Mouse (Mus musculus) left cerebral cortex, postnatal 36 days (tissue): ENCODE results near the gene Samd1. TPM values are rescaled to one million over a fixed set of nuclear protein-coding genes. Genes with fewer than 3 reads are reported as not detected.

Source experiments
- DNase-seq, 2 experiments: peaks; one replicate each; pipeline ENCODE4 v3.0.0; 2021 to 2022; ENCODE audit warnings: low spot score in 2 of 2, mixed read lengths in 1 of 2
- intact Hi-C: fragments of 180-260 bp; cut with DNase I; formaldehyde crosslinking; loops from one replicate; pipeline ENCODE4 v1.15.1; 2025
- total RNA-seq, 2 experiments: library from RNA; stranded (reverse); gene quantifications; 2 replicates each; pipeline ENCODE4 v1.2.3; 2021

Gene Samd1
- 10 to 100 TPM; 41.5 to 46.6 TPM for total RNA-seq

DNA sequence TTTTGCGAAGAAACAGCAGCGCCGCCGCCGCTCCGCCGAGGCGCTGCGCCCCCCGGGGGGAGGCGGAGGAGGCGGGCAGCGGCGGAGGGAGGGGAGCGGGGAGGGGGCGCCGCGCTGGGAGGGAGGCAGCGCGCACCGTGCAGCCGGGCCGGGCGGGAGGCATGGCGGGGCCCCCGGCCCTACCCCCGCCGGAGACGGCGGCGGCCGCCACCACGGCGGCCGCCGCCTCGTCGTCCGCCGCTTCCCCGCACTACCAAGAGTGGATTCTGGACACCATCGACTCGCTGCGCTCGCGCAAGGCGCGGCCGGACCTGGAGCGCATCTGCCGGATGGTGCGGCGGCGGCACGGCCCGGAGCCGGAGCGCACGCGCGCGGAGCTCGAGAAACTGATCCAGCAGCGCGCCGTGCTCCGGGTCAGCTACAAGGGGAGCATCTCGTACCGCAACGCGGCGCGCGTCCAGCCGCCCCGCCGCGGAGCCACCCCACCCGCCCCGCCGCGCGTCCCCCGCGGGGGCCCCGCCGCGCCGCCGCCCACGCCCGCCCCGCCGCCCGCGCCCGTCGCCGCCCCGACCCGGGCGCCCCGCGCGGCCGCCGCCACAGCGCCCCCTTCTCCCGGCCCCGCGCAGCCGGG is at the start of gene Samd1:
Gene Samd1 (plus strand): TSS at position 162 of the 631 bp plus-strand sequence.
- DNase-seq, result peak; percentile 62 to 68
- intact Hi-C loops, result loop anchor here (5.0 kb wide), 1 partner anchor 95 kb away; the partner anchor contains the start of gene Adgrl1

DNA sequence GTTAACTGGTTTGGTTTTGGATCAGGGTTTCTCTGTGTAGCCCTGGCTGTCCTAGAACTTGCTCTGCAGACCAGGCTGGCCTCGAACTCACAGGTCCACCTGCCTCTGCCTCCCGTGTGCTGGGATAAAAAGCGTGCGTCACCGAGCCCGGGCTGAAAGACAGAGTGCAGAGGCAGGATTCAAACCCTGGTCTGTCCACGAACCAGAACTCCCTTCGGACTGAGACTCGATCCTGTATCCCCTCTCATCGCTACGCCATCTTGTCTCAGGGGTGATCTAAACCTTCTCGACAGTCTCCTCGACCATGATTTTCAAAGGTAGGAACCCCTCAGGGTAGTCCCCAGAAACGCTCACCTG is 42.7 kb upstream of the Samd1 start:
- DNase-seq, result no peak
- intact Hi-C loops, result loop anchor here (1.0 to 10.0 kb wide), 4 partner anchors 18 to 230 kb away; partner anchors contain the start of gene Prkaca

DNA sequence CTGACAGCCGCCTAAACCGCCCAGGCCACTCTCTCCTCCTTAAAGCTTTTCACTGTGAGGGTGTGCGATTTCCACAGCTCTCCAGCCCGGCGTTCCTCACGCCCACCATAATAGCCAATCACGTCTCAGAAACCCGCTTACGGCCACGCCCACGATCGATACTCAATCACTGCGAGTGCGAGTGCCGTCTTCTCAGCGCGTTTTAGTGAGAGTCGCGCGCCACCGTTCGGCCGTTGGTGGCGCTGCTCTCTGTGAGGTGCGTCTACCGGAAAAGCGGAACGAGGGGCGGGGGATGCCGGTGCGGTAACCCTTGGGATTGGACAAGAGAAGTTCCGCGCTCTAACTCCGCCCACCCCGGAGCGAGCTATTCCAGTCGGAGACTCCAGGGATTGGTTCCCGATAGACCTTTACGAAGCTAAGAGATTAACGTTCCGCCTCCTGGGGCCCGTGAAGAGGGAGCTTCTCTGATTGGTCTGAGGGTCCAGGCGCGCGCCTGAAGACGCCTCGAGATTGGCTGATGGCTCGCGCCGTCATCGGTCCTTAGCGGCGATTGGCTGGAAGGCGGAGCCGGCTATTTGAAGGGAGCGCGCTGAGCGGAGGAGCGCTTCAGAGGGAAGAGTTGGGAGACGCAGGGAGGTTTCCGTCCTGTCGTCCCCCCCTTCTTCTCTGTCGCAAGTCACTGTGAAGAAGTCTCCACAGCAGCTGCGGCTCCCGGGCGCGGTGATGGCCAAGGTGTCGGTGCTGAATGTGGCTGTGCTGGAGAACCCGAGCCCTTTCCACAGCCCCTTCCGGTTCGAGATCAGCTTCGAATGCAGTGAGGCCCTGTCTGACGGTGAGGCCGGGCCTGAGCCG is 42.1 kb upstream of the Samd1 start, which contains the start of the genes Gm10644 and Asf1b:
Gene Gm10644 (minus strand): TSS at position 100 of the 852 bp plus-strand sequence.
Gene Asf1b (plus strand): TSS at position 402 of the 852 bp plus-strand sequence.
- peak; percentile 97 for DNase-seq
- intact Hi-C loops, result loop anchor here (1.0 to 10.0 kb wide), 4 partner anchors 17 to 231 kb away; partner anchors contain the start of gene Prkaca

DNA sequence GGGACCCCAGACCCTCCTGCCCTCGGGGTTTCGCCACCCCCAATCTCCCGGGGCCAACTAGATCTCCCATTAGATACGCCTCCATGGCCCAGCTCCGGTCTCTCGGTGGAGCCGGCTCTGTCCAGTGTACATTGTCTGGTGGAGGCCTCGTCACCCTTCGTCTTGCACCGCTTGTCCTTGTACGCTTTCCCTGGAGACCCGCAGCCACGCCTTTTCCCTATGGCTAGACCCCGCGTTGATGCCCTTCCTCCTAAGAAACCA is 41.6 kb upstream of the Samd1 start:
- no peak for DNase-seq
- intact Hi-C loops, result loop anchor here (1.0 to 10.0 kb wide), 4 partner anchors 16 to 231 kb away; partner anchors contain the start of gene Prkaca

DNA sequence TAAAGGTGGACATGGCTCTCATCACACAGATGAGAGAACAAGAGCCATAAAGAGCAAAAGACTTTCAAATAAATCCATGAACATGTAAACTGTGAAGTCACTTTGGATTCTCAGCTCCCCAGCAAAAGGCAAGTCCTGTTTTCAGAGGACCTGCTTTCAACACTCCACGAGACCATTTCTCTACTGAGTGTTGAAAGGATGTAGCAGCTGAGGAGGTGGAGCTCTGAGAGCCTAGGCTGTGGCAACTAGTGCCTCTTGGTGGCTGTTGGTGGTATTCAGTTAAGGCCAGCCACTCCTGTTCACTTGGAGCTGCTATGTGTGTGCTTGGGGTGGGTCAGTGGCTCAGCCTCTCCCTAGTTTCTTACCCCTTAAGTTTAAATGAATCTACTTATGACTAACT is 40.7 kb upstream of the Samd1 start:
- intact Hi-C loops, result loop anchor here (10.0 kb wide), 1 partner anchor 232 kb away; no protein-coding TSS in a partner anchor
- no peak for DNase-seq

DNA sequence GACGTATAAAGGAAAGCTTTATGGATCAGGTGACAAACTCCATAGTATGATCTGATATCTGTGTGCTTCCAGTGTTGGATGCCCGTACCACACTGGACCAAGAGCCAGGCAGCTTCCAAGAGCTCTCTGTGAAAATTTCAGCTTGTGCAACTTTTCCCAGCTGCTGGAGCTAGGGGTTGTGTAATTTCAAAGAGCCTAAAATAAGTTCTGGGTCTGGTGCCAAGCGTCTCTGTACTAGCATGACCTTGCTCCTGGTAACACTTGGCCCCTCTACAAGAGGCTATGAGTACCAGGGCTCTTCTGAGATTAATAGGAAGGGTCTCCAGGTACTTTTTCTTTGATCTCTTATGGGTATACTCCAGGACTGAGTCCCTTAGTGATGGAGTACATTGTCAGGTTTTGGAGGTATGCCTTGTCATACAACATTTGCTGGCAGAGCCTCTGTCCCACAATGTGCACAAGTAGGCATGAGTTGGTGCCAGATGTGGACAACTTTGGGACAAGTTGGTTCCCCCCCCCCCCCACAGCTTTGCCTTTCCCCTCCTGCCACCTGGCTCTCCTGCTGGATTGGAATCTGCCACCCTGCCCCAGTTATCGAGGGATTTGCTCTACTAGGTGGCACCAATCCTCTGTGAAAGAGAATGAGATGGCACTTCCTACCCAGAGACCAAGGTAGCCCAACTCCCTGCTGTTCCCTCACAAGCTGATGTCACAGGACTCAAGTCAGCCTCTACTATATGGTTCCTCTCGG is 33.3 kb upstream of the Samd1 start:
- DNase-seq, result no peak
- intact Hi-C loops, result no loop called here

DNA sequence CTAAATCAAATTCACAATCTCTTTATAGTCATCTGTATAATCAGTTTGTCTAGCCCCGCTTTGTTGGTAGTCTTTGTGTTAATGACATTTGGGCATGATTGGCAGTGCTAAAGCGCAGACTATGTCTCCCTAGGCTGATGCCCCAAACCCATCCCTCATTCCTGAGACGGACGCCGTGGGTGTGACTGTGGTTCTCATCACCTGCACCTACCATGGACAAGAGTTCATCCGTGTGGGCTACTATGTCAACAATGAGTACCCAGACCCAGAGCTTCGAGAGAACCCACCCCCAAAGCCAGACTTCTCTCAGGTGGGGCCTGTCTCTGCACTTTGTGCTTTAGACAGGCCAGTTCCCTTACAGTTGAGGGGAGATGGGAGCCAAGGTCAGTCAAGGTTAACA is 29.8 kb upstream of the Samd1 start:
- DNase-seq, result no peak
- intact Hi-C loops, result no loop called here

DNA sequence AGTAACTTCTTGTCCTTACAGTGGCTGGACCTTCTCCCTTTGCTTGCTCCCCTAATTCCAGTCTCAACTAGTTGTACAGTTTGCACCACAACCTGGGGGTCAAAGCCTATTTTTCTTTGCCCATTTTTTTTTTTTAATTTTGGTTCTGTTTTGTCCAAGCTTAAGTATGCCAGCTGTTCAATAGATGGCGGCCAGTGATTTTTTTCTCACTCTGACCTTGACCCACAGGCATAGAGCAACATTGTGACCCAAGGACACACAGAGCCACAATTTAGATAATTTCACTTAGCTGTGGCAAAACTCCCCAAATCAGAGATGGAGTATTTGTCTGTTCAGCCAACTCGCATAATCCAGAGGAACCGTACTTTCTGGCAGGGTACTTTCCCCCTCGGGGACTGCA is 26.4 kb upstream of the Samd1 start:
- no peak for DNase-seq
- intact Hi-C loops, result no loop called here

DNA sequence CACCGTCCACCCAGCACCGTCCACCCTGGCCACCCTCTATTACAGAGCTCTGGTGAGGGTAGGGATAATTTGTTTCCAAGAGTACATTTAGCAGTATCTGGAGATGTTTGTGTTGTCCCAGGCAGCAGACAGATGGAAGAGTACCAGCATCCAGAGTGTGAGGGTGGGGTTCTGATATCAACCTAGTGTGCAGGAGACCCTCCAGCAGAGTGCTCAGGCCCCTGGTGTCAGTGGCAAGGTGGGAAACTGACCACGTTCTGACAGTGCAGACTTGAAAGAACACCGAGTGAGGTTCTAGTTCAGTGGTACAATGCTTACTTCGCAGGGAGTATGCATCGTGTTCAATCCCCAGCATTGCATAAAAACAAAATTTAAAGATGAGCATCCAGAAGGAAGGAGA is 25.8 kb upstream of the Samd1 start:
- no peak for DNase-seq
- intact Hi-C loops, result loop anchor here (1.0 to 2.0 kb wide), 2 partner anchors 16 to 21 kb away; partner anchors contain the start of genes Asf1b and Gm10644

DNA sequence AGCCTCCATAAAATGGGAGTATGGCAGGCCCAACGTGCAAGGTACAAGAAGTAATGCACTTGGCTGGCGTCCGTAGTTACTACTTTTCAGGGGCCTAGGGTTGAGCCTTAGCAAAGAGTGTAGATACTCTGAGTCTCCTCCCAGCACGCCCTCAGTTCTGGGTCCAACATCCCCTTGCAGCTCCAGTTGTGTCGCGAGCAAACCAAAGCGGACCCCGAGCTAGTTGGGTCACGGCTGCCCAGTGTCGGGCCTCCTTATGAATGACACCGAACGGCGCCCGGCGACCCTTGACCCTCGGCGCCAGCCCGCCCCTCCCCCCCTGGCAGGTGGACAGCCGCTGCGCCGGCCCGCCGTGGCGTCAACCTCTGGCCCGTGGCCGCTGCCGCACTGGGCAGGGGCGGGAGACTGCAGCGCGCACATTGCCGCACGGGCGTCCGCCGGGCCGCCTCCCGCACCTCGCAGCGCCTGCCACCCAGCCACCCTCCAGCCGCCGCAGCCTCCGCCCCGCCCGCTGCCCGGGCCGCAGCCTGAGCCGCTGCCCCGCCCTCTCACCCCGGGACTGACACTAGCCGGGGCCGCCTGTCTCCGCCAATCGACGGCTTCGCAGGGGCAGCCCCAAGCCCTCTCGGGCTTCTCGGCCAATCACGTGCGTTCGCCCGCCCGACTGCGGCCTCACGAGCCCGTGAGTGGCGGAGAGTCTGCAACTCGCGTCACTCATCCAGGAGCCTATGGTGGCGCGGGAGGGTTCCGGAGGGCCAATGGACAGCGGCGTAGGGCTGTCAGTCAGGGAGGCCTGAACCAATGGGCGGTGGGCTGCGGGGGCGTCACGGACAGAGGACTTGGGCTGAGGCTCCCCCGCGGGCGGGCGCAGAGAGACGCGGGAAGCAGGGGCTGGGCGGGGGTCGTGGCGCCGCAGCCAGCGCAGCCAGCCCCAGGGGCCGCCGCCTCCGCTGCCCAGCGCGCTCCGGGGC is 25.0 kb upstream of the Samd1 start, which contains the start of gene Prkaca:
Gene Prkaca (plus strand): TSS at position 844 of the 971 bp plus-strand sequence.
- DNase-seq, result peak; percentile 99 to 100
- intact Hi-C loops, result loop anchor here (1.0 to 2.0 kb wide), 2 partner anchors 17 to 20 kb away; partner anchors contain the start of genes Asf1b and Gm10644

DNA sequence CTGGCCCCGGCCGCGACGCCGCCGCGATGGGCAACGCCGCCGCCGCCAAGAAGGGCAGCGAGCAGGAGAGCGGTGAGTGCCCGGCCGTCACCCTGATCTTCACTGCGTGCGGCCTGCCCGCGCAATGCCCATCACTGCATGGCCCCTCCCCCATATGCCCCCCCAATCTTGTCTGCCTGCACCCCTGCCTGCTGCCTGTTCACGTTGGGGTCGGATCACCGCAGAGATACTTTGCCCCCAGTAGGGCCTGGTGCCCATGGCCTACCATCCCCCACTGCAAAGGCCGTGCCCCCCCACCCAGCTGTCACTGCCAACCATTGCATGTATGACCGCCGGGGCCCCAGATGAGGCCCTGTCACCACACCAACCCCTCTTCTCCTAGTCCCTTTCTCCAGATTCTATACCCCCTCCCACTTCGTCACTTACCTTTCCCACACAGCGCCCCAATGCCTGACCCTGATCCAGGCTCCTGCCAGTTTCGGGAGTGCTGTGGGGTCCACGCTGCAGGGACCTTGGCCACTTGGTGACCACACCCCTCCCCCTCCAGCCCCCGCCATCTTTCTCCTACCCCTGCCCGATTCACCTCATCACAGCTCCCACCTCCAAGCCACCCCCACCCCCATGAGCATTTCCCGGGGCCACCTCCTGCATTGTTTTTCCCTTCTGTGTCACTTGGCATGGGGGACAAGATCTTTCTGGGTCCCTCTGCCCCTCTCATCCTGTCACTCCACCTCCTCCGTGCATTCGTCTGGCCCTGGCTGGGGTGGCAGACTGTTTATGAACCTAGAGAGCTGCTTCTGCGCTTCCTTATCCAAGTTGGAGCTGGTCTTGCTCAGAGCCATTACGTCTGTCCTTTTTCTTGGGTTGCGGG is 24.1 kb upstream of the Samd1 start:
- no peak for DNase-seq
- intact Hi-C loops, result loop anchor here (2.0 kb wide), 1 partner anchor 19 kb away; no protein-coding TSS in a partner anchor

DNA sequence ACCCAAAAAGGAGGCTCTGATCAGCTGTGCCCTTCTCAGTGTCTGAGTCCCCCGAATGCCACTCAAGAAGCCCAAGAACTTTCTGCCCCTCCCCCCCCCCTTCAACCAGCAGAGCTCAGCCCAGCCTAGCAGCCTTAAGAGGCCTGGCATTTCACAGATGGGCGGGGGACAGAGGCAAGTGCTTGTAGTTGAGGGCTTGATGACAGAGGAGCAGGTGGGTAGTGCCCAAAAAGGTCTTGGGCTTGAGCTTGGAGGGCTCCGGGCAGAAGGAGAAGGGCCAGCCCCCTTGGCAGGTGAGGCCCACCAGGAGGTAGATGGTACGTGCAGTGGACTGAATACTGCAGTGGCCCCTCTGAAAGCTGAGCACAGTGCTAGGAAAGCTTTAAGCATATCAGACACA is 23.0 kb upstream of the Samd1 start:
- DNase-seq, result no peak
- intact Hi-C loops, result no loop called here

DNA sequence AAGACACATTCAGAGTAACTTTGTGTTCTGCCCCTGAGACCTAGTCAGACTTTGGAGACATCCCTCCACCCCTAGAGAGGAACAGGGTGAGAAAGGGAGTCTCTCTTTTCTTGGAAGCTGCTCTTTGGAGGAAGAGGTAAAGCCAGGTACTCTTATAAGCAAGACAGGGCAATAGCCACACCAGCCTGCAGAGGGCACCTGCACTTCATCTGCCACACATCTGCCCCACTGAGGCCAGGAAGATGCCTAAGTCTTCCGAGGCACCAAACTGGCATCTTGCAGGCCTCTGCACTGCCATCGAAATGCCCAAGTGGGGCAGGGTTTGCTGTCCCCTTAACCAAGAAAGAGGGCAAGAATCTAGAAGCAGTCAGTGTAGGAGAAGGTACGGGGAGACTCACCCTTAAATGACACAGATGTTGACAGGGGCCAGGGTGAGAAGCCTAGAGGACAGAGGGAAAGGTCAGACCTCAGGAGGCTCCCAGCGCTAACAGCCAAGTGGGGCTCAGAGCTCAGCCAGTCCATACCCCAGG is 21.3 kb upstream of the Samd1 start:
- intact Hi-C loops, result no loop called here
- no peak for DNase-seq

DNA sequence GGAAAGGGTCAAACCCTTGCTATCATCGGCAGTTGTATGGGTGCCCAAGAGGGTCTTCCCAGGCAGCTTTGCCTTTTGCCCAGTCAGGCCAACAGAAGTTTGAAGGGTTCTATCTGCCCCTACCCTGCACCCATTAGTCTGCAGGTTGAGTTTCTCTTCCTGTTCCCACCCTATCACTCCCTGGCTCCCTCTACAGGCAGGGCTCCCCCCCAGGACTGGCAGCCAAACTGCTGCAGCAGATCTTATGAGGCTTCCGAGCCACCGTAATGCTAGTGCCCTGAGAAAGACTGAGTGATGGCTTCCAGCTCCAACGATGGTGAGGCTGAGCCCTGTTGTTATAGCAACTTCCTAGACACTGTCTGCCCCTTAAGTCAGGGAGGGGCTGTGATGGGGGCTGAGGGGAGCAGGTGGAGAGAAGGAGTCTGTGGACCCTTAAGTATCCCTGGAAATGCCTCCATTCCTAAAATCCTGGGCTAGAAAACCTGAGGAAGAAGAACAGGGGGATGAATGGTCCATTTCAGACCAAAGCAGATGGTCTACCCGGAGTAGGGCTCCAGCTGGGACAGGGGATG is 20.6 kb upstream of the Samd1 start:
- intact Hi-C loops, result no loop called here
- DNase-seq, result no peak

DNA sequence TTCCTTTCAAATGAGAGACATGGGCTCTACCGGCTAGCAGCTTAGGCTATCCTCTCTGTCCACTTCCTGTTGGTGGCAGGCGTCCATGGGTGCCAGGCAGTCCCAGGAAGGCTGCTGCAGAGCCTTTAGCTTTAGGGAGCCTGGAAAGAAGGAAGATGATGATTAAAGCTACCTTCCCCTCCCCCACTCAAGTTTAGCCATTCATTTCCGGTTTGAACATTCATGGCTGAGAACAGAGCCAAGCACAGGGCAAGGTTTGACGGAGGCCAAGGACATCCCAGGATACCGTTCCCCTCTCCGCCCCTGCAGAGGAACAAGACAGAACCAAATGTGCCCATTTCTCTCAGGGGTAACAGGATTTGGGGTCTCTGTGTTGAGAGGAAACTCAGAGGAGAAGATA is 19.8 kb upstream of the Samd1 start:
- intact Hi-C loops, result no loop called here
- no peak for DNase-seq

DNA sequence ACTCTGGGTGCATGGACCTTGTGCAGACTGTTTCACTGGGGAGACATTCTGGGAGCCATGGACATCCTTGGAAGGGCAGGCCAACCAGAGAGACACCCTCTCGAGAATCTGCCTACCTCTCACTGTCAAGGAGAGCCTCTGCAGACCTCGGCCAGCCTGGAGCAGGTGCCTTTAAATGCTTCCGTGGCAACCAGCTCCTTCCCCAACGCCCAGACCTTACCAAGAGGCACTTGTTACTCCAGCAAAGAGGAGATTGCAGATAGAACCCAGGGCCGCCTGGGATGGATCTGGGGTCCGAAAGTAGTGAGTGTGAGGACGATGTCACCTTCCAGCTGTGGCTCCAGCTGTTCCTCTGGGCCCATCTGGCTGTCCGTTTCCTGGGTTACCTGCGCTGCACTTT is 19.3 kb upstream of the Samd1 start:
- intact Hi-C loops, result no loop called here
- no peak for DNase-seq

DNA sequence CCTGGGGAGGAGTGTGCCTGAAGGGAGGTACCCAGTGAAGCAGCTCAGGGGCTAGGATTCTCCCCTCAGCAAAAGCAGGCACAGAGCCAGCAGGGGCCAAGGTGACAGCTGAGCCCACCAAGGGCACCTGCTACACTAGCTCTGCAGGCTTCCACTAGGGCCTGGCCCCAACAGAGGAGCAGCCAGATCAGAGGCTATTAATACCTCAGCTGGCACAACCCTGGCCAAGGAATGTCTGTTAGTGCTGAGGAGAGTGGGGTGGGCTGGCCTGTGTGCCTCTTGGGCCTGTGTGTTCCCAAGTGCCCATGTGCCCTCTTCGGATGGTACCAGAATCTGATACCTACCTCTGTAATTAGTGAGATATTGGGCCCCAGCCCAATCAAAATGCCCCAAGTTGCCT is 17.2 kb upstream of the Samd1 start:
- no peak for DNase-seq
- intact Hi-C loops, result no loop called here
